Mouse (Mus musculus) kidney, adult 9 months (tissue): ENCODE results near the gene Pgghg.

Experiments
- DNase-seq: peaks from one replicate; pipeline ENCODE4 v3.0.0; 2022

The Pgghg gene

DNA sequence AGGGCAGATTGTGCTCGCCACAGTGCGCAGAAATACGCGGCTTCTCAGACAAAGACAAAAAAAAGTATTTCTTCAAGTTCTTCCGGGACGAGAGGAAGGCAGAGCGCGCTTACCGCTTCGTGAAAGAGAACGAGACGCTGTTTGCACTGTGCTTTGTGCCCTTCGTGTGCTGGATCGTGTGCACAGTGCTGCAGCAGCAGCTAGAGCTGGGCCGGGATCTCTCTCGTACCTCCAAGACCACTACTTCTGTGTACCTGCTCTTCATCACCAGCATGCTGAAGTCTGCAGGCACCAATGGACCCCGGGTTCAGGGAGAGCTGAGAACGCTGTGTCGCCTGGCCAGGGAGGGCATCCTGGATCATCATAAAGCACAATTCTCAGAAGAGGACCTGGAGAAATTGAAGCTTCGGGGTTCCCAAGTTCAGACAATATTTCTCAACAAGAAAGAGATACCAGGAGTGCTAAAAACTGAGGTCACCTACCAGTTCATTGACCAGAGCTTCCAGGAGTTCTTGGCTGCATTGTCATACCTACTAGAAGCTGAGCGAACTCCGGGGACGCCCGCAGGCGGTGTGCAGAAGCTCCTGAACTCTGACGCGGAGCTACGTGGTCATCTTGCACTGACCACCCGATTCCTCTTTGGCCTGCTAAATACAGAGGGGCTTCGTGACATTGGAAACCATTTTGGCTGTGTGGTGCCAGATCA lies 18.0 kb upstream of the Pgghg start:
- DNase-seq, result no peak

GRCm38 (mm10) chr7:140927181-140927580 lies 14.0 kb upstream of the Pgghg start:
- DNase-seq, result no peak

DNA sequence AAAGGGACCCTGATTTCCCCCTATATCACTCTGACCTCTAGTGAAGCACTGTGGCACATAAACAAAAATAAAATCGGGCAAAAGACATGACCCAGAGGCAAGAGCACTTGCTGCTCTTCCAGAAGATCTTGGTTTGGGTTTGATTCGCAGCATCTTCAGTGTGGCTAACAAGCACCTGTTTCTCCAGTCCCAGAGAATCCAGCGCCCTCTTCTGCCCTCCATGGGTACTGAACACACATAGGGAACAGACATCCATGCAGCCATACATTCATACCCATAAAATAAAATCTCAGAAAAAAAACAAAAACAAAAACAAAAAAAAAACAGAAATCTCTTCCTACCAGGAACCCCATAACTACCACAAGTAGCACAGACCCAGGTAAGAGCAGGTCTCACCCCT lies 2.8 kb upstream of the Pgghg start:
- peak; percentile 41 for DNase-seq

GRCm38 (mm10) chr7:140938896-140939295 lies 2.3 kb upstream of the Pgghg start:
- no peak for DNase-seq

- DNase-seq, result peak; percentile 25
These were observed 1.5 kb upstream of the Pgghg start for GRCm38 (mm10) chr7:140939669-140940171.

GRCm38 (mm10) chr7:140942341-140942740 lies 1.1 kb downstream of the Pgghg start:
- DNase-seq, result peak; percentile 41

DNA sequence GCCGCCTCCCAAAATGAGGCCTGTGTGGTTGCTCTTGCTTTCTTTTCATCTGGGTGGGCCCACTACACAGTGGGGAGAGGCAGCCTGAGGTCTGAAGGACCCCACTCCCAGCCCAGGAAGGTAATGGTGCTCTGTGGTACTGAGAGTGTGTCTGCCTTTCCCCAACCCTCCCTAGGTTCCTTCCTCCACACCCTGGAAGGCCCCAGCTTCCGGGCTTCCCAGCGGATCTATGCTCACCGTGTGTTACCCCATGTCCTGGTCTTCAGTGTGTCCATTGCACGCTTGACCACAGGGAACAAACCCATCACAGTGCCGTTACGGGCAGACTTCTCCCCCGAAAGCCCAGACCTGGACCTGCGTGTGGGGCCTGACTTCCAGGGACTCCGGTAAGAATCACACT lies 1.6 kb downstream of the Pgghg start:
- DNase-seq, result no peak

DNA sequence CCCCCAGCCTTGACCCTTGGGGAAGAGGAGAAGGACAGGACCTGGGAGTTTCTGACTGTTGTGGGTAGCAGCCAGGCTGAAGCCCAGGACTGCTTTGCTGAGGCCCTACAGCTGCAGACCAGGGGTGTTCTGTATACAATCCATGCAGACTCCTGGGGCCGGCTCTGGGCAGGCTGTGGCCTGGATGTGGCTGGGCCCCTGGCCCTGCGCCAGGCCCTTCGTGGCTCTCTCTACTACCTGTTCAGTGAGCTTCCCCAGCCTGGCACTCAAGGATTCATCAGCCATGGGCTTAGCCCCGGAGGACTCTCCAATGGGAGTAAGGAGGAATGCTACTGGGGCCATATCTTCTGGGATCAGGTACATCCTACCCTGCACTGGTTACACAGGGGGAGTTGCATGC lies 2.2 kb downstream of the Pgghg start:
- DNase-seq, result peak; percentile 12

GRCm38 (mm10) chr7:140944236-140944635 lies 3.0 kb downstream of the Pgghg start:
- DNase-seq, result no peak

- DNase-seq, result no peak
These were observed 4.1 kb downstream of the Pgghg start for GRCm38 (mm10) chr7:140945247-140945646.

DNA sequence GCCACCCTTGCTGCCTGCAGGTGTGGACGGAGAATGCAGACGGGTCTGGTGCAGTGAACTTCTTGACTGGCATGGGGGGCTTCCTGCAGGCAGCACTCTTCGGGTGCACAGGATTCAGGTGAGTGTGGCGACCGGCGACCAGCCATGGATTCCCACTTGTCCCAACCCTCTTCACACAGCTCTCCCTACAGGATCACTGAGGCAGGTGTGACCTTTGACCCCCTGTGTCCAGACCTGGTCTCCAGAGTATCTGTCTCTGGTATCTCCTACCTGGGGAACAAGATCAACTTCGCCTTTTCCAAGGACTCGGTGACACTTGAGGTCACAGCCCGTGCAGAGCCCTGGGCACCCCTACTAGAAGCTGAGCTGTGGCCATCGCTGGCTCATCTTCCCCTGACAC lies 5.1 kb downstream of the Pgghg start:
- peak; percentile 12 for DNase-seq

GRCm38 (mm10) chr7:140946980-140947379 lies 5.8 kb downstream of the Pgghg start:
- peak; percentile 34 for DNase-seq

GRCm38 (mm10) chr7:140948161-140948560 lies 7.0 kb downstream of the Pgghg start:
- DNase-seq, result peak; percentile 19

DNA sequence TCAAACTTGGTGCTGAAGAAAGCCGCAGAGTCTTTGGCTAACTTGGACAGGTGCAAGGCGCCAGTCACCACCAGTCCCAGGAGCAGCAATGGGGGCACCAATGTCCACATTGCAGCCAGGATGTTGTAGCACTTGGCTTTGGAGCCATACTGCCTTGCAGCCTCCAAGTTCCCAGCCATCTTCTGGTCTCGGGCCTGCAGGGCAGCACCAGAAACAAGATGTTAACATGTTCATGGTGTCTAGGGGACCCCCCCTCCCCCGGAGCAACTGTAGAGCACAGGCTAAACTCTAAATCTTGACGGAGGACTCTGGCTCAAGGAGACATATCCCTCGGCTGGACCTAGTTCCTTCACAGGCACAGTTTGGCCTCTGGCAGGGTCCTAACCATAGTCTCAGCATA lies 8.1 kb downstream of the Pgghg start:
- no peak for DNase-seq

- peak; percentile 7 for DNase-seq
These were observed 8.8 kb downstream of the Pgghg start, which contains the start of gene Ifitm5 for GRCm38 (mm10) chr7:140949824-140950530. Gene Ifitm5, minus strand, starts transcription at chr7:140950291.

DNA sequence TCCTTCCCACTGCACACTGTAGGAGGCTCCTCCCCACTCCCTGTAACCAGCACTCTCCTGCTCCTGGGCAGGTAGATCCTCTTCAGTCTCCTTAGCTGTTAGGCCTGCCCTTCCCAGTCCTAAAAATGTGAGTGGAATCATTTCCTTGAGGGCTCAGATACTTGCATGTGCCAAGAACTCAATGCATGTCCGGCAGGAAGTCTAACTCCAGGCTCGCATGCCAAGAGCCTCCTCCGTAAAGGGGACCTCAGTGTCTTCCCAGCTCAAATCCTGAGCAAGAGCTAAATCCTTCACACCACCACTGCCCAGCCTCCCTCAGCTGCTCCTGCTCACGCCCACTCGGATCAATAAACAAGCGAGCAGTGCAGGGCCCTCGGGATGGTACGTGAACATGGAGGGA lies 9.9 kb downstream of the Pgghg start:
- DNase-seq, result peak; percentile 67

DNA sequence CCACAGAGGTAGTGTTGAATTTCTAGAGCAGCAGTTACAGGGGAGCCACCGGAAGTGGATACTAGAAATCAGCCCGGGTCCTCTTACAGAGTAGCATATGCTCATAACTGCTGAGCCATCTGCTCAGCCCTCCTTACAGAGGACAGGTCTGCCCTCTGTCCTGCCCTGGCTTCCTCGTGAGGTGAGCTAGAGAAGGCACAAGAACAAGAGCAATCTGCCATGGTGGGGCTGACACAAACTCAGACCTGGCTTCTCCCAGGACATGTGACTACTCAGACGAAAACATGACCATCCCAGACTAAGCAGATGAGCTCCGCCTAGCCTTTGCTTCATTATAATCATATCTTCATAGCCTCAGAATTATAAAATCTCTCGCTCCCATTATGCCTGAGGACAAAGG lies 10.6 kb downstream of the Pgghg start:
- peak; percentile 8 for DNase-seq

GRCm38 (mm10) chr7:140952441-140952840 lies 11.2 kb downstream of the Pgghg start:
- no peak for DNase-seq

GRCm38 (mm10) chr7:140953133-140953532 lies 11.9 kb downstream of the Pgghg start:
- DNase-seq, result peak; percentile 28

- peak; percentile 27 for DNase-seq
These were observed 12.9 kb downstream of the Pgghg start for GRCm38 (mm10) chr7:140953800-140954732.

- DNase-seq, result peak; percentile 18
These were observed 13.5 kb downstream of the Pgghg start for GRCm38 (mm10) chr7:140954733-140955071.

DNA sequence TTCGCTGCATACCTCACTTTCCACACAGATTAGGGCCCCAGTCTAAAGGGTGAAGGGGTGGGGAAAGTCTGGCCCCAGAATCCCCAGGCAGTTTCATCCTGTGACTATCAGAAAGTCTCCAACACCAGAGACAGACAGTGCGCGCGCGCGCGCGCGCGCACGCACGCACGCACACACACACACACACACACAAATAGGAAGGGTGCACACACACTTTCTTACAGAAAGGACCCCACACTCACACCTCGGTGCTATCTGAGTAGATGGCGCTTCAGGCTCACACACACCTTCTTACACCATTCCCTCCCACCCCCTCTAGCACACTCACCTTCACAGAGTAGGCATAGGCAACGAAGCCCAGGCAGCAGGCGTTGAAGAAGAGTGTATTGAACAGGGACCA lies 14.2 kb downstream of the Pgghg start:
- no peak for DNase-seq
